Mouse (Mus musculus): Measurements from ENCODE around the gene Derl3. TPM values are rescaled to one million over a fixed set of nuclear protein-coding genes. Genes with fewer than 3 reads are reported as not detected.

Gene Derl3
- total and polyA plus RNA-seq, 3 experiments = 13.1 to 36.6 (median 36.2) TPM

DNA sequence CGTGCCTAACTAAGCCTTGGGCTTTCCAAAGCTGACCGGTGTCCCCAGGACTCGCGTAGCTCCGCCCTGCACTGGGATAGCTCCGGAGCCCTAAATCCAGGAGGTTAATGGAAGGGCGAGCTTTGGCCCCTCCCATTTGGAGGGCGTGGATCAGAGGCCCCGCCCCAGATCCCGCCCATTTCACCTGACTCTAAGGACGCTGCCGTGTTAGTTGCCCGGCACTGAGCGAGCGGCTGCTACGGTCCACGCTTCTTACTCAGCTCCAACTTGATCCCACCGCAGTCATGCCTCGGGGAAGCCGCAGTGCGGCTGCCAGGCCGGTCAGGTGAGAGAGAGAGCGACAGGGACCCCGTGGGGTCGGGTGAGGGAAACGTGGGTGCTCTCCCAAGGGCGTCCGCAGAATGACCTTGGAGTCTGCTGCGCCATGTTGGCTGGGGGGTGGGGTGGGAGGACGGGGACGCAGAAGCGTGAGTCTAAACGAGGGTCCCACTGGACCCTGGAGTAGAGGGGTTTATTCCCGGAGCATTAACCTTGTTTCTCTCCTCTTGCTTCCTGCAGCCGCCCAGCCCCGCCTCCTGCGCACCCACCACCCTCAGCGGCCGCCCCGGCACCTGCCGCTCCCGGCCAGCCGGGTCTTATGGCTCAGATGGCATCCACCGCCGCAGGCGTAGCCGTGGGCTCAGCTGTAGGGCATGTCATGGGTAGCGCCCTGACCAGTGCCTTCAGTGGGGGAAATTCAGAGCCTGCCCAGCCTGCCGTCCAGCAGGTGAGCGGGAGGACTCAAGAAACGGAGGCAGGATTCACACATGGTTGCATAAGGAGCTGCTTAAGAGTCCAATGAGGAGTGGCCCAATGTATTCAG is 42.7 kb downstream of the Derl3 start, which contains the start of gene Mmp11:
Mmp11 (minus strand) TSS at position 817 of the 862 bp plus-strand sequence.
- Histone ChIP-seq H3K79me2 (replicated peaks; ENCODE audit: control insufficient read depth, extremely low read depth, insufficient read depth, poor library complexity, severe bottlenecking) (no peaks in the 10 kb centered on the region), H3K9ac (ENCODE audit: insufficient read depth, low read depth) (peak within 1 kb of the TSS; percentile 75), H3K4me2 (ENCODE audit: insufficient read depth, low read depth, poor library complexity, severe bottlenecking) (peak within 1 kb of the TSS; percentile 90), H3K4me3 (replicated peaks in 1 of 3; ENCODE audit: low read depth in 2 of 3, low read length in 2 of 3, poor library complexity in 1 of 3) (peak within 1 kb of the TSS; percentile 77 to 92 (median 80)), H3K4me1 (ENCODE audit: control insufficient read depth in 1 of 2, insufficient read depth in 2 of 2) (peaks cover 23 to 54% of the 10 kb centered on the region in 2 experiments), H3K27me3 (replicated peaks) (peaks cover 27% of the 10 kb centered on the region), H3K9me3 (replicated peaks; ENCODE audit: low read length) (no peaks in the 10 kb centered on the region), H3K36me3 (replicated peaks in 1 of 2; ENCODE audit: control insufficient read depth in 1 of 2, insufficient read depth in 1 of 2, low read length in 1 of 2) (peaks cover 0 to 15% of the 10 kb centered on the region in 2 experiments), H3K27ac (ENCODE audit: insufficient read depth, low read depth) (peak within 1 kb of the TSS; percentile 99)
- TF ChIP-seq KAT2A (IDR thresholded peaks at IDR 0.05; ENCODE audit: insufficient replicate concordance, low read length) (no peak), ZC3H11A (IDR thresholded peaks at IDR 0.05; ENCODE audit: low read depth, low read length) (no peak), NRF1 (IDR thresholded peaks at IDR 0.05; ENCODE audit: low read depth, low read length) (0 out of 2 replicates have a peak, but pooled peaks have one; percentile 35), TCF12 (IDR thresholded peaks at IDR 0.05; ENCODE audit: low read depth, low read length) (peak; percentile 71), MEF2A (IDR thresholded peaks at IDR 0.05; ENCODE audit: borderline replicate concordance, low read depth, low read length) (0 out of 2 replicates have a peak, but pooled peaks have one; percentile 34), TBP (conservative IDR thresholded peaks at IDR 0.05; ENCODE audit: low read depth, low read length) (peak; percentile 54; the same call in 1 of the 2 replicates), ZMIZ1 (IDR thresholded peaks at IDR 0.05; ENCODE audit: low read depth, low read length) (peak; percentile 87), BHLHE40 (IDR thresholded peaks at IDR 0.05; ENCODE audit: low read depth, low read length) (peak; percentile 76), CHD2 (IDR thresholded peaks at IDR 0.05; ENCODE audit: low read length) (peak; percentile 44; the same call in 1 of the 2 replicates), SIN3A (IDR thresholded peaks at IDR 0.05; ENCODE audit: low read length) (peak; percentile 90), MXI1 (IDR thresholded peaks at IDR 0.05; ENCODE audit: low read depth, low read length) (peak; percentile 85), RCOR1 (conservative IDR thresholded peaks at IDR 0.05; ENCODE audit: low read depth, low read length) (0 out of 2 replicates have a peak, but pooled peaks have one; percentile 42), POLR2A (IDR thresholded peaks at IDR 0.05; ENCODE audit: low read depth, low read length) (peak; percentile 93), CHD1 (IDR thresholded peaks at IDR 0.05; ENCODE audit: low read depth, low read length) (no peak), MAX (IDR thresholded peaks at IDR 0.05; ENCODE audit: low read length) (peak; percentile 35; the same call in 1 of the 2 replicates), SMC3 (IDR thresholded peaks at IDR 0.05; ENCODE audit: low read depth, low read length) (no peak), MAZ (IDR thresholded peaks at IDR 0.05; ENCODE audit: low read depth, low read length) (peak; percentile 42; the same call in 1 of the 2 replicates), MYC (IDR thresholded peaks at IDR 0.05; ENCODE audit: low read depth, low read length) (peak; percentile 62), ELF1 (IDR thresholded peaks at IDR 0.05; ENCODE audit: low read depth, low read length) (peak; percentile 47), HCFC1 (IDR thresholded peaks at IDR 0.05; ENCODE audit: low read depth, low read length) (0 out of 2 replicates have a peak, but pooled peaks have one; percentile 29), USF1 (IDR thresholded peaks at IDR 0.05; ENCODE audit: low read depth, low read length) (no peak), POLR2AphosphoS2 (IDR thresholded peaks at IDR 0.05; ENCODE audit: low read depth, low read length) (peak; percentile 62; the same call in 1 of the 2 replicates), NELFE (IDR thresholded peaks at IDR 0.05; ENCODE audit: low read depth, low read length) (peak; percentile 86)
- DNase-seq (ENCODE audit: extremely low read depth) = peak; percentile 84
- dilution Hi-C loops (cut with MboI; ENCODE audit: extremely low pct_ligation_motif_present, extremely low pct_unique_long_range_greater_than_20kb, low sequenced_read_pairs) (no loop called here), in situ Hi-C loops (cut with MboI; ENCODE audit: low pct_ligation_motif_present, low pct_unique_long_range_greater_than_20kb, low sequenced_read_pairs) (loop anchor here (5.0 kb wide), 1 partner anchor 39 kb away; no protein-coding TSS in a partner anchor)

Measured in CH12.LX (cell line).